Mouse (Mus musculus): Measurements from ENCODE around the gene Ndst4.

The Ndst4 gene

GRCm38 (mm10) chr3:125722953-125723352, 319.1 kb downstream of the Ndst4 start:
- DNase-seq (ENCODE audit: extremely low read depth, low read depth): no peak

- no peak for DNase-seq (ENCODE audit: extremely low read depth, low read depth)
Measured at GRCm38 (mm10) chr3:125734945-125735344, 331.1 kb downstream of the Ndst4 start.

GRCm38 (mm10) chr3:125744468-125745141, 340.7 kb downstream of the Ndst4 start:
- DNase-seq (ENCODE audit: extremely low read depth, low read depth): no peak

GRCm38 (mm10) chr3:125745142-125745496, 341.2 kb downstream of the Ndst4 start:
- DNase-seq (ENCODE audit: extremely low read depth, low read depth): no peak

GRCm38 (mm10) chr3:125746367-125746766, 342.5 kb downstream of the Ndst4 start:
- DNase-seq (ENCODE audit: extremely low read depth, low read depth): no peak

GRCm38 (mm10) chr3:125756911-125757310, 353.0 kb downstream of the Ndst4 start:
- peak; percentile 11 for DNase-seq (ENCODE audit: extremely low read depth, low read depth)

GRCm38 (mm10) chr3:125760711-125761110, 356.8 kb downstream of the Ndst4 start:
- no peak for DNase-seq (ENCODE audit: extremely low read depth, low read depth)
